Mouse (Mus musculus): ENCODE results near the gene Lrrc4b. TPM values are rescaled to one million over a fixed set of nuclear protein-coding genes. Genes with fewer than 3 reads are reported as not detected.

Gene Lrrc4b
- 0.02 TPM in 1 of 2 replicates, not detected in the other for polyA plus RNA-seq (2012; rRNA removed)

DNA sequence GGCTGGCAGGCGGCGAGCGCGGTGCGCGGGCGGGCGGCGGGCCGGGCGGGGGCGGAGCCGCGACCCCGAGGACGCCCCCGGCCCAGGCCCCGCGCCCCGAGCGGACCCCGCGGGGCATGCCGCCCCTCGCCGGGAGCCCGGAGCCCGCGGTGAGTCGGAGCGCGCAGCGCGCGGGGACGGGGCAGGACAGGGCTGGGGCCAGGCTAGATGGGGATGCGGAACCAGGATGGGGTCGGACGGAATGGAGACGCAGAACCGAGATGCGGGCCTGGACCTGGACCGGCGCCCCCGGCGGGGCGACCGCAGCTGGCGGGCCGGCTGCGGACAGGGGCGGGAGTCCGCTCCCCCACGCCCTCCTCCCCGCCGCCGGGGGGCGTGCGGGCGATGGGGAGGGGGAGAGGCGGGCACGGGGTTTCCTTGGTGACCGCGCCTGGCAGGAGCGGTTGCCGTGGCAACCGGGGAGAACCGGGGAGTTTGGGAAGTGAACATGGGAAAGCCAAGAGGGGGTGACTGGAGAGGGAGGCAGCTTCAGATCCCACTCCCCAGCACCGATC lies at the start of gene Lrrc4b:
Lrrc4b (plus strand) TSS at position 51 of the 554 bp plus-strand sequence.

DNA sequence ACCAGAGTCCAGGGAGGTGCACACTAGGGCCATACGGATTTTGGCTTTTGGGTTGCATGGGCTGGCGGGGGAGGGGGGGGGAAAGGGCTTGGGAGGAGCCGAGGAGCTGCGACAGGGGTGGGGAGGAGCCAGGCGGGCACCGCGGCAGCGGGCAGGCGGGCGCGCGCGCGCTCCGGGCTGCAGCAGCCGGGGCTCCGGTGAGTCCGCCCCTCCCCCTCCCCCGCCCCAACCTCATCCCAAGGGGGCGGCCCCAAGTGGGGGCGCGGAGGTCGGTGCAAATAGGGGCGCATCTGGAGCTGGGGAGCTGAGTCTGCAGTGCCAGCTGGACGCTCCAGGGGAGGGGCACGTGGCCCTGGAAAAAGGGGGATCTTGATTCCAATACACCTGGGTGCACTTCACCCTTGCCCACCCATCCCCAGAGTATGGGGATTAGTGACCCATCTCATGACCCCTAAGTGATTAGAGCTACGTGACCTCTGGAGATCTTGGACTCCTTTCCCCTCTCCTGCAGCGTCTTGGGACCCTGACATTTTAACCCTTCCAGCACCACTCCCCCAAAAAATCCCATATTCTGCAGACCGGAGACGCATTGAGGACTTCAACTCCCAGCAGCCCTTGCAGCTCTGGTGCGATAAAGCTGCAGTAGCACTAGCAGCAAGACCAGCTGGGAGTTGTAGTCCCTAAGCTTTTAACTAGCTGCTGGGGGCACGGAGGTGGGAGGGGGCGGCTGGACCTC lies 44.7 kb upstream of the Lrrc4b start, which contains the start of gene Syt3:
Syt3 (plus strand) TSS at position 123 of the 736 bp plus-strand sequence.

DNA sequence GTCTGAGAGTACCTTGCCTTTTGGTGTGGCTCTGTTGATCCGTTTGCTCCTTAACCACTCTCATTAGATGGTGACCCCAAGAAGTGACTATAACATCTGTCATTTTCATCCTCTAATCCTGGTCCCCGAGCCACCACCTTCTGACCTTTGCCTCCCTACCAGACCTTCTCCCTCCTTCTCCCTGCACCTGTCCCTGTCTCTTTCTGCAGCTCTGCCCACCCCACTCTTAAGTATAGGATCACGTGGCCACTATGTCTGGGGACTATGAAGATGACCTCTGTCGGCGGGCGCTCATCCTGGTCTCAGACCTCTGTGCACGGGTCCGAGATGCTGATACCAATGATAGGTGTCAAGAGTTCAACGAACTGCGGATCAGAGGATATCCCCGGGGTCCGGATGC lies 43.1 kb upstream of the Lrrc4b start, which contains the start of gene 1700008O03Rik:
1700008O03Rik (minus strand) TSS at position 101 of the 400 bp plus-strand sequence.

DNA sequence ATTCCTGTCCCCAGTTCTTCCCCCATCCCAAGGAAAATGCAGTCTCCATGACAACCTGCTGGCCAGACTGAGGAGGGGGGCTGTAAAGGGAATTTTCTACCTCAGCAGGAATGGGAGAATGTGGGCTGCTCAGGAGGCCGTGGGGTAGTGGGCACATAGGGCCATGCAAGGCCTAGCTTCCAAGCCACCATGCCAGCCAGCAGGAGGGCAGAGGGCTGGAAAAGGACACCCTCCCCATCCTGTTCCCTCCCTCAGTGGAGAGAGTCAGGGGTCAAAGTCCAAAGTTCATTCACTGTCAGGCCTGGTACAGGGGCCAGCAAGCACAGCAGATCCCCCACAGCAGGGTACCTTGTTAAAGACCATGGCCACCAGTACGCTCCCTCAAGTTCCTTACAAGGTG lies 36.3 kb downstream of the Lrrc4b start, which contains the start of gene Aspdh:
Aspdh (plus strand) TSS at position 281 of the 400 bp plus-strand sequence.

DNA sequence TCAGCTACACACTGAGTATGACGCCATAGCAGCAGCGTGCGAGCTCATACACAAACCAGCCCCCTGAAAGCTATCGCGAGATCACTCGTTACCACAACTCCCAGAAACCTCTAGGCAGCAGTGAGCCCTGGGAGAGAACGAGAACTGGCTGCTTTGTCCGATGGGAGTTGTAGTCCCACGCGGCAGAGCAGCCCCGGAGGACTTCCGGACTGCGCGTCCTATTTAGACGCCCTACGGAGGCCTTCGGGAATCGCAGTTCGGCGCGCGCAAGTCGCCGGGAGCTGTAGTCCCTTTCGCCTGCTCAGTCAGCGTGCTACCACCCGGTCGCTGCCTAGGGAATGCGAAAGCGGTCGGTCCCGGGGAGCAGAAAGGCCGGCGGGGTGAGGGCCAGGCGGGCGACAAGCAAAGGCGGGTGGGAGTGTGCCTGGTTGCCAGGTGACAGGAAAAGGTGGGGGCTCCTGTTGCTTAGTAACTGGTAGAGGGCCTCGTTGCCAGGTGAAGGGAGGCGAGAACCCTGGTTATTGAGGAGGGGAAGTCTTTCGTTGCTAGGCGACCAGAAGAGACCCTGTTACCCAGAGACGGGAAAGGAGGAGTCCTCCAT lies 39.1 kb downstream of the Lrrc4b start, which contains the start of gene Josd2:
Josd2 (plus strand) TSS at position 170 of the 601 bp plus-strand sequence.

DNA sequence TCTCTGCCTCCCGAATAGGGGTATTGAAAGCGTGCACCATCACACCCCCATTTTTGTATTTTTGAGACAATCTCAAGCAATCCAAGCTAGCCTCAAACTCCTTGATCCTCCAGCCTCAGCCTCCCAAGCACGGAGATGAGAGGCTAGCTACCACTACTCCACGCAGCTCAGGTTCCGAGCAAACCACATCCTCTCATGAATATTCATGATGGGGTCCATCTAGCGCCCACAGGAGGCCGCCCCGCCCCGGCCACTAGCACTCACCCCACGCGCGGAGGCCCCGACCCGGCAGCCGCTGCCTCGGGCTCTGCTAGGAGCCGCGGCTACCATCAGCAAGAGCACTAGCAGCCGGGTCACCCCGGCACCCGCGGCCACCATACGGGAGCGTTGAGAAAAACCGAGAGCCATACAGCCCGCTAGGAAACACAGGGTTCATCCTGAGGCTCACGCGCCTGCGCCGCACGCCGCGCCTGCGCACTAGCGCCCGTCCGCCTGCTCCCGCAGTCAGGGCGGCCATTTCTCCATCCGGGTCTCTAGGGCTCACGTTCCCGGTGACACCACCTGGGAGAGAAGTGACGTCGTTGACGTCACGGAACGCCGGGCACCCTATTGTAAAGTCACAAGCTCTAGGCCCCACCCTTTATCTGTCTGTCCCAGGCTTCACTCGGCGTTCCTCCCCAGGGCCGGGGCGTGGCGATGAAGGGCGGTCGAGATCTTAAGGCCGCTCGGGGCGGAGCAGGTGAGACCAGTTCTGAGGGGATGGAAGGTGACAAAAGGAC lies 67.4 kb downstream of the Lrrc4b start, which contains the start of the genes Emc10 and Fam71e1:
Emc10 (minus strand) TSS at position 538 of the 779 bp plus-strand sequence.
Fam71e1 (plus strand) TSS at position 590 of the 779 bp plus-strand sequence.

Other genes starting within 250 kb of the Lrrc4b start
- gene Klk1b24, start 240.8 kb upstream of the Lrrc4b start, polyA plus RNA-seq (2012; rRNA removed) = not detected in 2 replicates
- gene Klk1b3, start 230.8 kb upstream of the Lrrc4b start, polyA plus RNA-seq (2012; rRNA removed) = not detected in 2 replicates
- gene Klk1b4, start 221.6 kb upstream of the Lrrc4b start, polyA plus RNA-seq (2012; rRNA removed) = 0.13 and 0.50 TPM in 2 replicates
- not detected in 2 replicates for gene Klk1b5, start 213.1 kb upstream of the Lrrc4b start, polyA plus RNA-seq (2012; rRNA removed)
- gene Klk1, start 203.7 kb upstream of the Lrrc4b start, polyA plus RNA-seq (2012; rRNA removed) = 0.08 and 0.67 TPM in 2 replicates
- gene Gm36864, start 192.8 kb upstream of the Lrrc4b start, polyA plus RNA-seq (2012; rRNA removed) = not detected in 2 replicates
- 0.71 TPM in 2 replicates for gene 1700028J19Rik, start 182.3 kb upstream of the Lrrc4b start, polyA plus RNA-seq (2012; rRNA removed)
- gene 2410002F23Rik, start 182.3 kb upstream of the Lrrc4b start, polyA plus RNA-seq (2012; rRNA removed) = 33.2 and 37.0 TPM in 2 replicates
- gene Acp4, start 171.6 kb upstream of the Lrrc4b start, polyA plus RNA-seq (2012; rRNA removed) = not detected in 2 replicates
- gene Gm15517, start 167.6 kb upstream of the Lrrc4b start, polyA plus RNA-seq (2012; rRNA removed) = not detected in 2 replicates
- 0.78 and 0.94 TPM in 2 replicates for gene Clec11a, start 122.1 kb upstream of the Lrrc4b start, polyA plus RNA-seq (2012; rRNA removed)
- gene Shank1, start 118.8 kb upstream of the Lrrc4b start, polyA plus RNA-seq (2012; rRNA removed) = 0.02 and 0.04 TPM in 2 replicates
- gene Syt3, start 44.9 kb upstream of the Lrrc4b start, polyA plus RNA-seq (2012; rRNA removed) = 0.02 and 0.04 TPM in 2 replicates
- gene 1700008O03Rik, start 43.2 kb upstream of the Lrrc4b start, polyA plus RNA-seq (2012; rRNA removed) = 0.19 and 0.22 TPM in 2 replicates
- 52.0 and 53.0 TPM in 2 replicates for gene Aspdh, start 36.4 kb downstream of the Lrrc4b start, polyA plus RNA-seq (2012; rRNA removed)
- 121 and 139 TPM in 2 replicates for gene Josd2, start 39.0 kb downstream of the Lrrc4b start, polyA plus RNA-seq (2012; rRNA removed)
- gene Emc10, start 67.5 kb downstream of the Lrrc4b start, polyA plus RNA-seq (2012; rRNA removed) = 45.3 and 47.9 TPM in 2 replicates
- gene Fam71e1, start 67.6 kb downstream of the Lrrc4b start, polyA plus RNA-seq (2012; rRNA removed) = 1.9 and 2.3 TPM in 2 replicates
- 0.13 and 0.14 TPM in 2 replicates for gene Mybpc2, start 95.6 kb downstream of the Lrrc4b start, polyA plus RNA-seq (2012; rRNA removed)
- 4.1 and 5.5 TPM in 2 replicates for gene Spib, start 103.1 kb downstream of the Lrrc4b start, polyA plus RNA-seq (2012; rRNA removed)
- gene Pold1, start 119.8 kb downstream of the Lrrc4b start, polyA plus RNA-seq (2012; rRNA removed) = 24.7 and 28.8 TPM in 2 replicates
- 32.8 and 37.0 TPM in 2 replicates for gene Nr1h2, start 124.9 kb downstream of the Lrrc4b start, polyA plus RNA-seq (2012; rRNA removed)
- 12.1 and 13.7 TPM in 2 replicates for gene Napsa, start 143.4 kb downstream of the Lrrc4b start, polyA plus RNA-seq (2012; rRNA removed)
- gene Kcnc3, start 161.6 kb downstream of the Lrrc4b start, polyA plus RNA-seq (2012; rRNA removed) = 0.36 TPM in 2 replicates
- 0.77 and 0.95 TPM in 2 replicates for gene Myh14, start 241.8 kb downstream of the Lrrc4b start, polyA plus RNA-seq (2012; rRNA removed)

Data from liver, embryonic 18 days (tissue).